Mouse (Mus musculus) spleen, postnatal 10 days (tissue): ENCODE results near the gene Spata33.
A peak's percentile ranks its signal among the peaks of the same experiment; 100 is the strongest.
"Not testable (repeated sequence)": the region's sequence is repeated elsewhere in the genome, so short reads cannot be mapped to it uniquely, and the experiment has no call there.

ENCODE experiments used
- DNase-seq, 2 experiments: peaks; one replicate each; pipeline ENCODE4 v3.0.0; 2021 to 2022; ENCODE audit warnings: low spot score in 2 of 2

Spata33 gene

DNA sequence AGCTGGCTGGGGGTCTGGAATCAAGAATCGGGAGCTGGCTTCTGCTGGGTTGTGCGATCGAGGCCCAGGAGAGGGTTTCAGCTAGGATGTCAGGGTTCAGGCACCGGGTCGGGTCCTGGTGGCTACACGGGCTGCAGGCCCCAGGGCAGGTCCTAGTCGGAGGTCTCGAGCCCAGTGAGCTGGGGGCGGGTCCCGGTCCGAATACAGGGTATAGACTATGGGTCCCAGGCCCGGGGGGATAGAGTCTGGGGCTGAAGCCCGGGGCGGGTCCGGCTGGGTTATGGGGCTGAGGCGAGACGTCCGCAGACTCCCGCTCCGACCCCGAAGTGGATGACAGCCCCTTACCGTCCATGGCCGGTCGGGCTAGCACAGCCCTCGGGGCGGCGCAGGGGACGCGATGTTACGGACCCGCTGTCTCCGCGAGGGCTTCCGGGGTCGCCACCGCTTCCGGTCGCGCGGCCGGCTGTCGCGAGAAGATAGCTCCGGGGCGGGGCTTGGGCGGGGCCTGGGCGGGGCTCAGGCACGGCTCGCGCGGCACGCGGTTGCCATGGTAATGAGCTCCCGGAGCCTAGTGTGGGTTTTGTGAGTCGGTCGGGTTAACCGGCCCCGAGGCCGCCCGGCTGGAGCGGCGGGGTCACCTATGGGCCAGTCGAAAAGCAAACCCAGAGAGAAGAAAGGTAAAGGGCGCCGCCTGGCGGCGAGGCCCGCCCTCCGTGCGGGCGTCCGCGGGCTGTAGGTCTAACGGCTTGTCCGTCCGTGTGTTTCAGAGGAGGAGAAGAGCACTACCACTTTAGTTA is at the start of gene Spata33, which contains the start of gene Chmp1a:
Spata33 (plus strand) TSS at position 512 of the 797 bp plus-strand sequence.
Chmp1a (minus strand) TSS at position 443 of the 797 bp plus-strand sequence.
- peak; percentile 87 to 93 for DNase-seq

GRCm38 (mm10) chr8:123181391-123181790 is 31.2 kb upstream of the Spata33 start:
- no peak for DNase-seq

DNA sequence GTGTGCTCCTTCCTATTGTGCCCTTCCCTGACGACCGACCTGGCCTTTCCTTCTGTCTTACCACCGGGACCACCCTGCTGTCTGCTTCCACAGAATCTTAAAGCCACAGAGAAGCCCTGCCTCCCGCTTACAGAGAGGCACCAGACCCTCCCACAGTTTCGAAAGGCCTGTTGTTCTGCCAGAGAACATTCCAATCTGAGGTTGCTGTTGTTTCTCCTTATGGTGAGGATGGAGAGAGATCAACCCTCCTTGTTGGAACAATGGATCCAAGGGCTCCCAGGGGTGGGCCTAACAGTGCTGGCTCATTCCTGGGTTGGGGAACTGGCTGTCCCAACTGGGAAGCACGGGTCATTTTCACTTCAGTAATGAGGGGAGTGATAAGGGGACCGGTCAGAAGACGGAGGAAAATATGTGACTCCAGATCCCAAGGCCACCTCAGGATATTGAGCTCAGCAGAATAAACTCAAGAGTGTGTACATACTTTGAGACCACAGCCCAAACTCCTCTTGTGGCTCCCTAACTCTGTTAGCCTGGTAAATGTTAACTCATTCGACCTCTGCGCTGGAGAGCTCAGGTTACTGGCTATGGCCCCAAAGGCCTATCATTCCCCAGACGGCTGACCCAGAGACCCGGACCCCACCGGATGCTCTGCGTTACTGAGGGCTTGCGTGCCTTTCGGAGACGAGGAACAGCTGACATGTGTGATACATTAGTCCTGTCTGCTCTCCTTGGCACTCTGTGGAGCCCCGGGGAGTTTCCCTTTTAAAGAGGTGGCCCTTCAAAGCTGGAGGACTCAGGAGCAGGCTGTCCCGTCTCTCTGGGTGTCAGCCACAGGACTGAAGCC is 26.8 kb upstream of the Spata33 start, which contains the start of gene Dpep1:
Dpep1 (plus strand) TSS at position 677 of the 844 bp plus-strand sequence.
- DNase-seq = no peak

DNA sequence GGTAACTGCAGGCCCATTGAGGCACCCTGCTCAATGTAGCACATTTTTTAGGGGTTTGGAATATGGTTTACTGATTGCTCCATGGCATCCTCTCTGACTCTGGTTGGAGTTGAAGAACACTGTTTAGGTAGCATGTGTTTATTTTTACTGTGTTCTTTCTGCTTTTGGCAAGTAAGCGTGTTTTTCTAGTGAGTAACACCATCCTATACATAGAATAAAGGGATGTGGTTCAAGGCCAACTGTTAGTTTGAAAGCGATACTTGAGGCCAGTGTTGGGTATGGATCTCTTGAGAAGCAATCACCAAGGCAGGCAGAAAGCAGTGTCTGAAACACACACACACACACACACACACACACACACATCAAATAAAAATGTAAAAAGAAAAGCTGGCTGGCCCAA is 24.6 kb upstream of the Spata33 start:
- DNase-seq = no peak

DNA sequence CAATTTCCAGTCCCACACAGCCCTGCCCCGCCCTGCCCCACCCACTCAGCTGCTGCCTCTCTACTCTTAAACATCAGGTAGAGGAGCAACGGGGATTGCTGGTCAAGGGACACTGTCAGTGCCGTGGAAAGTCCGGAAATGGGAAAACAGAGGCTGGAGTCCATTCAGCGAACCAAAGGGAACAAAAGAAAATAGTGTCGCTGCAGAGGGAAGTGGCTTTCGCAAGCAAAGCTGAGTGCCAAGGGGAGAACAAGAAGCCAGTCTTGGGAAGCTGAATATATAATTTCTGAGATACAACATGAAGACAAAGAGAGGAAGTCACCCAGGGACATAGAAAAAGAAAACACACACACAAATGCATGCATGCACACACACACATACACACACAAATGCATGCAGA is 23.8 kb upstream of the Spata33 start:
- DNase-seq = no peak

DNA sequence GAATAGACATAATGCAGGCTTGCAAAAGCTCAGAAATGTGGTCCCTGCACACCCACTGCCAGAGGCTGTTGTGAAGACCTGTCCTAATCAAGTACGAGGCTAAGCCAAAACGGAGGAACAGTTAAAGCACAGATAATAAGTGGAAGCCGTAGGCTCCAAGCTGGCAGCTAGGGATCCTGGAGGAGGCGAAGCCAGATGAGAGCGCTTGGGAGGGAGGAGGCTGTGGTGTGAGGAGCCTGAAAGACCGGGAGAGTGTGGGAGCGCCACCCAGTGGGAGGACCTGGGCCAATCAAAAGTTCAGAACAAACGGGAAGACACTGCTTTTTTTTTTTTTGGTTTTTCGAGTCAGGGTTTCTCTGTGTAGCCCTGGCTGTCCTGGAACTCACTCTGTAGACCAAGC is 22.0 kb upstream of the Spata33 start:
- DNase-seq = peak in 1 of 2 experiments; percentile 79

- DNase-seq = no peak
Measured at GRCm38 (mm10) chr8:123191908-123192307, 20.7 kb upstream of the Spata33 start.

- no peak for DNase-seq
Measured at GRCm38 (mm10) chr8:123193771-123194170, 18.9 kb upstream of the Spata33 start.

- DNase-seq = peak; percentile 27 to 76
Measured at GRCm38 (mm10) chr8:123197016-123197415, 15.6 kb upstream of the Spata33 start.

DNA sequence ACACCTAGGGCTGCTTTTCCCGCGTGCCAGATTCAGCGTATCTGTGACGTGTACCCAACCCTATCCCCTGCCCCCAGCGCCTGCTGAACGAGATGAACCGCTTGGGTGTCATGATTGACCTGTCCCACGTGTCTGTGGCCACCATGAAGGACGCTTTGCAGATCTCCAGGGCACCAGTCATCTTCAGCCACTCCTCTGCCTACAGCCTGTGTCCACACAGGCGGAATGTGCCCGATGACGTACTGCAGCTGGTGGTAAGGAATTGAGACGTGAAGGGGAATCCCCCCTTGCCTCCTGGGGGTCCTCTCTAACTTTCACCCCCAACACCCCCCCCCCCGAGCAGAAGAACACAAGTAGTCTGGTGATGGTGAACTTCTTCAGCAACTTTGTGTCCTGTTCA is 12.8 kb upstream of the Spata33 start:
- DNase-seq = no peak

- DNase-seq = peak; percentile 72 to 81
Measured at GRCm38 (mm10) chr8:123202288-123202687, 10.3 kb upstream of the Spata33 start.

GRCm38 (mm10) chr8:123203571-123203970 is 9.1 kb upstream of the Spata33 start:
- no peak for DNase-seq

DNA sequence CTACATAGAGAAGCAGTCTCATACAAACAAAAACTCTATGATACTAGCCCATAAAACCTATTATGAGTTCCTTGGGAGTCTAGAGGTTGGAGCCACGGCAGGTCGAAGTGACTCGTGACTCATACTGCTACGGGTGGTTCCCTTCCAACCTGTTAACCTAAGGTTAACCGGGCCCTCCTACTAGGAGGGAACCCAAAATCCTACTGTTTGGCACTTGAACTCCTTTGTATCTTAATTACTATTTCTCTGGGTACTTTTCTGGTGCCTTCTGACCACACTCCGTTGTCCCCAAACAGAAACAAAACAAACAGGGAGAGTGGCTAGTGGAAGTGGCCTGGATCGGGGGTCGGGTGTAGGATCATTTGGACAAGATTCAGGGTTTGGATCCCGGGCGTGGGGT is 756 bp upstream of the Spata33 start:
- DNase-seq = no peak

DNA sequence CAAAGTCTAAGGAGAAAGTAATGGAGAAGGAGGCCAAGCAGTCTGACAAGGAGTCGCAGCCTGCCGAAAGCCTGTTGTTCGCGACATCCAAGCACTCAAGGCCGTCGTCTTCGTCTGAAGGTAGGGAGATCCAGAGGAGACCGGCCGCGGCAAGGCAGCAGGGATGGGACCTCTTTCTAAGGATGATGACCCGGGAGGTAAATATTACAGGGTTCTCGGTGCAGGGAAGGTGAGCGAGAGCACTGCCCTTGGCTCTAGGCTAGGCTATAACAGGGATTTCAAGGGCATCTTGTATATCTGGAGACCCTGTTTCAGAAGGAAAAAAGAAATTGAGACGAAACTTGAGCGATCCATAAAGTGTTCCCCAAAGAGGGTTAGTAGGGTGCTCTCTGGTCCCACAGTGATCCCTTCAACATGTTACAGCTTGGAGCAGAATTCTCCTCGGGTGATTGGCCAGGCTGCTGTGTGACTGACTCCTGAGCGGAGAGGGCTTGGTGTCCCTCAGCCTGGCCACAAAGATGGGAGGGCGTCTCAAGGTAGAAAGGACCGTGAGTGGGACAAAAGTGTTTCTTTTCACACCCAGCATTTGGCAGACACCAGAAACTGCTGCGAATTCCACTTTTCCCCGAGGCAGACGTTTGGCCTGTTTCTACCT is 613 bp downstream of the Spata33 start:
- no peak for DNase-seq

GRCm38 (mm10) chr8:123215430-123215829 is 2.8 kb downstream of the Spata33 start:
- DNase-seq = no peak

- no peak for DNase-seq
Measured at GRCm38 (mm10) chr8:123220917-123221316, 8.3 kb downstream of the Spata33 start.

GRCm38 (mm10) chr8:123224278-123225266 is 11.9 kb downstream of the Spata33 start, which contains the start of gene Cdk10:
Gene Cdk10, plus strand, starts transcription at chr8:123224842.
- peak; percentile 89 to 95 for DNase-seq

- DNase-seq = no peak
Measured at GRCm38 (mm10) chr8:123228416-123228815, 15.8 kb downstream of the Spata33 start.

DNA sequence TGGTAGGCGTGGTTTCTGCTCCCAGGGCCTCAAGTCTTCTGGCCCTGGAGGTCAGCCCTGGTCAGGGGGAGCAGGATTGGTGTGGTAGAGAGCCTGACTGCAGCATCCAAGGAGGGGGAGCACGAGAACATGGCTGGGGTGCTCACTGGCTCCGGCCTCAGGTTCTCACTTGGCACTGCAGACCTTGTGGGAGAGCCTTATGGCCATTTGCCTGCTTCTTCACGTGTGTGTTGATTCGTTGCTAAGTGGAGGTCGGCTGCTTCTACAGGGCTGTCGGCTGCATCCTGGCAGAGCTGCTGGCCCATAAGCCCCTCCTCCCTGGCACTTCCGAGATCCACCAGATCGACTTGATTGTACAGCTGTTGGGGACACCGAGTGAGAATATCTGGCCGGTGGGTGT is 17.7 kb downstream of the Spata33 start:
- not testable (repeated sequence) for DNase-seq

DNA sequence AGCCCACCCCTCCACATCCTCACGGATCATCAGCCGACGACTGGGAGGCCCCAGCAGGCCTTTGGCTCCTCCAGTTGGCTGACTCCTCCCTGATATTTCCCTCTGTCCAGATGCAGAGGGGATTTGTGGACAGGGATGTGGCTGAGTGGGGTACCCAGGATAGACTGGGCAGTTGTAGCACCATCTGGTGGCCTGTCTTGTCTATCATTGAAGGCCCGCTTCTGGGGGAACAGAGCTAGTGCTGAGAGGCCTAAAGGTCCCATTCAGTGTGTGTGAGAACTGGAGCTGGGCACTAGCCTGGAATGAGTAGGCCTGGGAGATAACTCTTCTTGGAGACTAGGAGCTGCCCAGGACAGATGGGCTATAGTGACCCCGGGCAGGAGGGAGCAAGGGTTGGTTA is 19.1 kb downstream of the Spata33 start:
- no peak for DNase-seq

DNA sequence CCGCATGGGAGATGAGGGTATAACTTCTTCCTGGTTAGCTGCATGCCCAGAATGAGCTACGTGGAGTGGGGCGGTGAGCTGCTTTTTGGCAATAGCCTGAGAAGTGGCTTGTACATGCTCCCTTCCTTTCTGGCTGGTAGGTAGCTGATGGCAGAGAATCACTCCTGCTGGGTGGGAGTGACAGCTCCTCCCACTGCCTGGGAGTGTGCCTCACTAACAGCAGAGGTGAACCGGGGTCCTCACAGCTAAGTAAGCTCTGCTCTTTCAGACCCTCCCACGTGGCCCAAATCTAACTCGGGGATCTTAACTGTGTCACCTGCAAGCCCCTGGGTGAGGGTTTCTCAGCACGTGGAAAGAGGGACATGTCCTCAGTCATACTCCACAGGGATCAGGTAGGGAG is 19.9 kb downstream of the Spata33 start:
- DNase-seq = no peak
